9 mouse cellular contexts compared by ENCODE assay signal in the genomic region with DNA sequence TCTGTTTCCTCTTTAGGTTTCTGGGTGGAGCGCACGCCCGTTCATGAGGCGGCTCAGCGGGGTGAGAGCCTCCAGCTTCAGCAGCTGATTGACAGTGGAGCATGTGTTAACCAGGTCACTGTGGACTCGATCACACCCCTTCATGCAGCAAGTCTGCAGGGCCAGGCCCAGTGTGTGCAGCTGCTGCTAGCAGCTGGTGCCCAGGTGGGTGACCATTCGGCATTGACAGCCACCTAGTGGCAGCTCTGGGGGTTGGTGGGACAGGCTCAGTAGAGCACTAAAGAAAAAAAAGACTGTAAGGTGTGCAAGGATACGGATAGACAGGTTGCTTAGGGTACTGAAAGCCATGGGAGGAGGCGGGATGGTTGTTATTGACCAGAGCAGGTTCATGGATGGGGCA. TPM values are rescaled to one million over a fixed set of nuclear protein-coding genes. Genes with fewer than 3 reads are reported as not detected.
DNase-seq lines count a peak whose midpoint lies in the region; ATAC-seq lines count a peak whose summit lies in the region.
"Had no signal": no experiment of that assay in that cellular context is flagged by ENCODE, and none has a peak within 500 bp of the region (broad histone marks: within the 10 kb centered on the region; RNA-seq: fewer than 3 reads in every experiment).

No protein-coding gene starts in this region.

- no peak overlapping the region for H3K4me3 ChIP-seq in embryonic facial prominence, embryonic 14.5 days (ENCODE audit: low read depth, low read length)
- H3K4me3 ChIP-seq: megakaryocyte, embryonic 14.5 days had no signal

- H3K9me3 ChIP-seq in embryonic facial prominence, embryonic 14.5 days (ENCODE audit: control insufficient read depth, low read length), result no peaks in the 10 kb centered on the region

- ATAC-seq in embryonic facial prominence, embryonic 14.5 days (ENCODE audit: low read depth), result peak; percentile 87
- peak; percentile 87 for ATAC-seq in megakaryocyte progenitor cell, adult 5-6 weeks (replicated peaks; ENCODE audit: poor library complexity)

- H3K4me2 ChIP-seq in embryonic facial prominence, embryonic 14.5 days (ENCODE audit: low read depth, low read length), result no peak overlapping the region

- peak; percentile 19 to 39 for DNase-seq in adrenal gland, postnatal 36 days
- no peak for DNase-seq in adrenal gland, postnatal 4 days (ENCODE audit: low spot score in 2 of 2)
- peak; percentile 37 for DNase-seq in 416B (ENCODE audit: low read depth)
- DNase-seq in embryonic facial prominence, embryonic 14.5 days (ENCODE audit: low spot score), result peak; percentile 47
- DNase-seq in kidney, postnatal 14 days, result peak; percentile 39
- peak; percentile 45 for DNase-seq in thymus, postnatal 0 days (ENCODE audit: low spot score)
- no peak for DNase-seq in gastrocnemius, adult 18-20 months (ENCODE audit: low spot score)

- H3K36me3 ChIP-seq in embryonic facial prominence, embryonic 14.5 days (ENCODE audit: control insufficient read depth, insufficient read depth, low read length), result 0 out of 2 replicates have a peak, but pooled peaks cover 5% of the 10 kb centered on the region

- 68% methylated on average over 9 of the region's 9 CpGs for WGBS in embryonic facial prominence, embryonic 14.5 days

- H3K9ac ChIP-seq in embryonic facial prominence, embryonic 14.5 days (ENCODE audit: low read depth, low read length), result no peak overlapping the region

- no peaks in the 10 kb centered on the region for H3K27me3 ChIP-seq in embryonic facial prominence, embryonic 14.5 days (replicated peaks; ENCODE audit: control insufficient read depth, insufficient read depth, low read length)
- H3K27me3 ChIP-seq: megakaryocyte, embryonic 14.5 days had no signal

- H3K27ac ChIP-seq in embryonic facial prominence, embryonic 14.5 days (replicated peaks; ENCODE audit: low read depth, low read length), result no peak overlapping the region

- no peaks in the 10 kb centered on the region for H3K4me1 ChIP-seq in embryonic facial prominence, embryonic 14.5 days (ENCODE audit: control insufficient read depth, insufficient read depth, low read length)

RNA-seq across cellular contexts. Expression of a gene that starts 8.2 kb away (rescaled TPM):
- 10 to 100 TPM; 12.1 to 15.5 TPM for total RNA-seq in adrenal gland, postnatal 36 days (2021)
- total RNA-seq in adrenal gland, postnatal 4 days (2021), result 10 to 100 TPM; 14.6 to 16.9 TPM
- 4.9 and 7.2 TPM in 2 replicates for polyA plus RNA-seq in embryonic facial prominence, embryonic 14.5 days (2014; fragmentation: Nextera tagmentation; extraction: Ambion mirVana)
- total RNA-seq in megakaryocyte progenitor cell, adult 5-6 weeks (2015), result 4.4 and 4.7 TPM in 2 replicates
- total RNA-seq in megakaryocyte progenitor cell, adult 5-6 weeks (2017), result 3.3 and 3.8 TPM in 2 replicates
- polyA plus RNA-seq in thymus, postnatal 0 days (2015; fragmentation: Nextera tagmentation; extraction: Ambion mirVana), result 6.5 and 7.5 TPM in 2 replicates
- total RNA-seq in gastrocnemius, adult 18-20 months (2021), result 10 to 100 TPM; 13.5 to 13.6 TPM

RNA-seq across cellular contexts. Expression of a gene that starts 31.1 kb away (rescaled TPM):
- 10 to 100 TPM; 23.0 to 25.0 TPM for total RNA-seq in adrenal gland, postnatal 36 days (2021)
- 10 to 100 TPM; 28.7 to 31.4 TPM for total RNA-seq in adrenal gland, postnatal 4 days (2021)
- 17.1 and 18.1 TPM in 2 replicates for polyA plus RNA-seq in embryonic facial prominence, embryonic 14.5 days (2014; fragmentation: Nextera tagmentation; extraction: Ambion mirVana)
- total RNA-seq in megakaryocyte progenitor cell, adult 5-6 weeks (2015), result 42.2 and 65.3 TPM in 2 replicates
- total RNA-seq in megakaryocyte progenitor cell, adult 5-6 weeks (2017), result 24.7 and 37.0 TPM in 2 replicates
- polyA plus RNA-seq in thymus, postnatal 0 days (2015; fragmentation: Nextera tagmentation; extraction: Ambion mirVana), result 10.7 and 12.5 TPM in 2 replicates
- total RNA-seq in gastrocnemius, adult 18-20 months (2021), result 1 to 10 TPM; 8.4 to 8.6 TPM

Comparison
In these comparisons a context has a peak if more than half of its experiments do, and no peak if none do; other contexts are left out.
1. DNase-seq: peak in adrenal gland, postnatal 36 days (2 of 2), 416B (single experiment), embryonic facial prominence, embryonic 14.5 days (single experiment), kidney, postnatal 14 days (single experiment) and thymus, postnatal 0 days (single experiment); none in adrenal gland, postnatal 4 days (0 of 2) and gastrocnemius, adult 18-20 months (single experiment).